Mouse (Mus musculus): ENCODE data around the gene Cacul1.

GRCm38 (mm10) chr19:60617007-60617406, 36.2 kb upstream of the Cacul1 start:
- TF ChIP-seq CTCF (IDR thresholded peaks at IDR 0.05 in 2 of 3, conservative IDR thresholded peaks at IDR 0.05 in 1 of 3; ENCODE audit: control insufficient read depth in 1 of 3, insufficient read depth in 1 of 3, low read depth in 2 of 3, low read length in 3 of 3, poor library complexity in 1 of 3, severe bottlenecking in 1 of 3) (no peak), ZKSCAN1 (IDR thresholded peaks at IDR 0.05; ENCODE audit: low read depth, low read length) (no peak), MYC (IDR thresholded peaks at IDR 0.05; ENCODE audit: low read depth, low read length) (no peak), EP300 (IDR thresholded peaks at IDR 0.05; ENCODE audit: low read depth in 1 of 2, low read length in 2 of 2) (no peak), ETS1 (IDR thresholded peaks at IDR 0.05; ENCODE audit: low read depth, low read length) (no peak), KAT2A (conservative IDR thresholded peaks at IDR 0.05; ENCODE audit: low read depth, low read length) (no peak), TAL1 (IDR thresholded peaks at IDR 0.05; ENCODE audit: low read length) (no peak)

Data from MEL (cell line).